Mouse (Mus musculus) embryo, embryonic 9.5 days (tissue): ENCODE results near the gene Rfx5.

ENCODE experiments used
- DNase-seq: peaks from one replicate; pipeline ENCODE4 v3.0.0-alpha.2; 2017; ENCODE audit errors: extremely low spot score

Gene Rfx5

DNA sequence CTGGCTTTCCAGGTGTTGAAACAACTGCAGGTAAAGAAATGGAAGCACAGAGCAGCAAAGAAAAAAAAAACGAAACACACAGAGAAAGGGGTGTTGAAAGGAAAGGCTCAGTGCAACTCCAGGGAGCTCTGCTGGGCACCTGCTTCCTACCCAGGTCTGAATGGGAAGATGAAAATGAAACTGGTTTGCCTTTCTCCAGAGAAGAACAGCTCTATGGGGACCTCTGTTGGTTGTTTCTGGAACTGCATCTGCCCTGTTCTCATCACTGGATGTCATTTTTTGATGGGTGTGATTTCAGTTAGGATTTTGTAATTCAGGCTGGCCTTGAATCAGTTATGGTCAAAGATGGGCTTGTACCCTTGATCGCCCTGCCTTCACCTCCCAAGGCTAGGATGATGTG, 43.1 kb downstream of the Rfx5 start:
- peak; percentile 70 for DNase-seq

DNA sequence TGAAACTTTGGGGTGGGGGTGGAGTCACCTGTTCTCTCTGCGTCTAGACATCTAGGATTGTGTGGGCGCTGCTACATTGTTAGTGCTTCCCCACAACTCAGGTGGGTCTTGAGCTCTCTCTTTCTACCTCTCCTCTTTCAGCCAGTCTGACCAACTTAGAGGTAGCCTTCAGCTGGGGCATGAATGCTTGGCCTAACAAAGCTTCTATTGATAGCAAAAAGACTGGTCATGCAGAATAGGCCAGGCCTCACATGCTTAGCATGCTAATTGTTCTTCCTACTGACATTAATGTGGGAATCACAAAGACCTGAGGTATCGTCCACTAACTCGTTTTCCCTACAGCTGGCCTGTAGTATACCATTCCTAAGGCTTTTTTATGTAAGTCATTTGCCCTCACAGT, 48.7 kb downstream of the Rfx5 start:
- DNase-seq = no peak

DNA sequence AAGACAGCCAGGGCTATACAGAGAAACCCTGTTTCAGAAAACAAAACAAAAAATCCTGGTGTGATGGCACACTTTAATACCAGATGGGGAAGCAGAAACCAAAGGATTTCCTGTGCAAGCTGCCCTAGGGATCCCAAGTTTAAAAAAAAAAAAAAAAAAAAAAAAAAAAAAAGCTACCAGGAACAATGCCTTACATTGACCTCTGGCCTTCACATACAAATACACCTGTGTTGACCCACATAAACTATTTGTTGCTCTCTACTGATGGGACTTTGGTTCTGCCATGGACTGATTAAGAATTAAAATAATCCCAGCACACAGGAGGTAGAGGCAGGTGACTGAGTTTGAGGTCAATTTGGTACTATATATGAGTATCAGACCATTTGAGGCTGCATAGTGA, 49.4 kb downstream of the Rfx5 start:
- DNase-seq = no peak

DNA sequence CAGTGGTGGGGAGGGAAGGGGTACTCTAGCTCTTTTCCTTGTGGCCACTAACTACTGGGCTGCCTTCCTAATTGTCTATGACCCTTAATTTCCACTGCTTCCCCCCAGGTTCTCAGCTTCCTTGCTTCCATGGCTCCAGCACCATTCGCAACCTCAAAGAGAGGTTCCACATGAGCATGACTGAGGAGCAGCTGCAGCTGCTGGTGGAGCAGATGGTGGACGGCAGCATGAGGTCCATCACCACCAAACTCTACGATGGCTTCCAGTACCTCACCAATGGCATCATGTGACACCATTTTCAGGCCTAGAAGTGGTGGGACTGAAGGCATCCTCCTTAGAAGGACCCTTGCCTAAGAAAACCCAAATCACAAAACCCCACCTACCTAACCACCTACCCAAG, 51.8 kb downstream of the Rfx5 start:
- DNase-seq = no peak

DNA sequence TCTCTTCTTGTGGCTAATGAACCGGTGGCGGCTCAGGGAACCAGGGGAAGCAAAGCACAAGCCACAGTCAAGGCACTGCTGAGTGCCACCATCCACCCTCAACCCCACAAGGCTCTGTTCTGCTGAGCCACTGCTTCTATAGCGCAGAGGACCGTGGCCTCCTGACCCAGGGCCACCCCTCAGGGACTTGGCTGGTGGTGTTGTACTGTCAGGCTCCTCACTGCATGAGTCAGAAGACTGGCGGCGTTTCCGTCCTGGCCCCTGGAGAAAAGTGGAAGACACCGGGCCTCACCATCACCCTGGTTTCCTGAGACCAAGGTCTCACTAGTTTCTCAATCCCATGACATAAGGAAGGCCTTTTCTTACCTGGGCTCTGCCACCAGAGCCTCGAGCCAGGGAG, 53.8 kb downstream of the Rfx5 start:
- DNase-seq = no peak

DNA sequence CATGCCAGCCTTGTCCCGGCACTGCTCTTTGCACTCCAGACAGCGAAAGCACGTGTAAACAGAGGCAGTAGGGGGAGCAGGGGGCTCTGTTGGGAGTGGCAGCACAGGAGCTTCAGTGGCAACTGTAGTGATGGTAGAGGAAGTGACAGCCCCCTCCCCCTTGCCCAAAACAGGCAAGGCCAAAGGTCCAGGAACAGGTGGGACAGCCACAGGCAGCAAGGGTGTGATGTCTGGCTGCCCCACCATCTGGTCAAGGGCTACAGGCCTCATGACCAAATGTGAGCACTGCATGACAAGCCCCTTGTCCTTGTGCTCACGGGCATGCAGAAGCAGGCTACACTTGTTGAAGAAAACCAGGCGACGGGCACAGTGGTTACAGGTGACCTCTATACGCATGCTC, 56.5 kb downstream of the Rfx5 start:
- DNase-seq = no peak
